Mouse (Mus musculus) lung, postnatal 36 days (tissue): Measurements from ENCODE around the gene Mgat3.

Experiments
- DNase-seq: peaks from one replicate; pipeline ENCODE4 v3.0.0; 2022; ENCODE audit warnings: mixed read lengths

The Mgat3 gene

GRCm38 (mm10) chr15:80182072-80182700, 8.7 kb downstream of the Mgat3 start:
- DNase-seq, result no peak

GRCm38 (mm10) chr15:80188927-80189326, 15.4 kb downstream of the Mgat3 start:
- DNase-seq, result no peak

GRCm38 (mm10) chr15:80190075-80190474, 16.6 kb downstream of the Mgat3 start:
- DNase-seq, result no peak

- no peak for DNase-seq
Measured at GRCm38 (mm10) chr15:80191585-80192245, 18.2 kb downstream of the Mgat3 start.

GRCm38 (mm10) chr15:80192246-80192585, 18.7 kb downstream of the Mgat3 start:
- DNase-seq, result no peak

- DNase-seq, result no peak
Measured at GRCm38 (mm10) chr15:80192847-80193246, 19.3 kb downstream of the Mgat3 start.

GRCm38 (mm10) chr15:80199556-80199955, 26.0 kb downstream of the Mgat3 start:
- no peak for DNase-seq

- DNase-seq, result no peak
Measured at GRCm38 (mm10) chr15:80202111-80202775, 28.7 kb downstream of the Mgat3 start.

- DNase-seq, result peak; percentile 36
Measured at GRCm38 (mm10) chr15:80203406-80203805, 29.9 kb downstream of the Mgat3 start.

- no peak for DNase-seq
Measured at GRCm38 (mm10) chr15:80206057-80206565, 32.6 kb downstream of the Mgat3 start.

- no peak for DNase-seq
Measured at GRCm38 (mm10) chr15:80208446-80208845, 34.9 kb downstream of the Mgat3 start.

GRCm38 (mm10) chr15:80213688-80214087, 40.2 kb downstream of the Mgat3 start:
- no peak for DNase-seq

- peak; percentile 52 for DNase-seq
Measured at GRCm38 (mm10) chr15:80215716-80216479, 42.4 kb downstream of the Mgat3 start.

GRCm38 (mm10) chr15:80216480-80216820, 42.9 kb downstream of the Mgat3 start:
- no peak for DNase-seq

- DNase-seq, result no peak
Measured at GRCm38 (mm10) chr15:80217476-80217875, 44.0 kb downstream of the Mgat3 start.

GRCm38 (mm10) chr15:80219211-80219610, 45.7 kb downstream of the Mgat3 start:
- DNase-seq, result peak; percentile 40

GRCm38 (mm10) chr15:80219705-80220657, 46.5 kb downstream of the Mgat3 start:
- DNase-seq, result no peak

- DNase-seq, result no peak
Measured at GRCm38 (mm10) chr15:80221031-80221430, 47.5 kb downstream of the Mgat3 start.

- DNase-seq, result no peak
Measured at GRCm38 (mm10) chr15:80223751-80224150, 50.2 kb downstream of the Mgat3 start.

GRCm38 (mm10) chr15:80225208-80225607, 51.7 kb downstream of the Mgat3 start:
- DNase-seq, result peak; percentile 72

GRCm38 (mm10) chr15:80225796-80226195, 52.3 kb downstream of the Mgat3 start:
- DNase-seq, result peak; percentile 90
